Mouse (Mus musculus) splenic B cell, adult 2 months (primary cell): ENCODE measurements around the gene Rnf212.

Source experiments
- DNase-seq: peaks from one replicate; pipeline ENCODE4 v3.0.0-alpha.2; 2011; ENCODE audit warnings: low read depth, low spot score
- H3K27me3 ChIP-seq: 2 replicates; pipeline ENCODE4 v1.6.1; 2012; ENCODE audit warnings: mild to moderate bottlenecking, low read length, moderate library complexity, mixed read lengths; ENCODE audit not compliant: control insufficient read depth, poor library complexity, insufficient read depth, severe bottlenecking
- H3K36me3 ChIP-seq: 2 replicates; pipeline ENCODE4 v1.6.1; 2012; ENCODE audit warnings: mild to moderate bottlenecking, low read length, moderate library complexity, mixed read lengths; ENCODE audit not compliant: control insufficient read depth, poor library complexity, insufficient read depth, severe bottlenecking

The Rnf212 gene

GRCm38 (mm10) chr5:108700346-108700745, 74.4 kb downstream of the Rnf212 start:
- no peaks in the 10 kb centered on the region; the same call in 1 of the 2 replicates for H3K27me3 ChIP-seq
- H3K36me3 ChIP-seq = no peaks in the 10 kb centered on the region
- DNase-seq = no peak

- Histone ChIP-seq H3K36me3 (no peaks in the 10 kb centered on the region), H3K27me3 (no peaks in the 10 kb centered on the region; the same call in 1 of the 2 replicates)
- no peak for DNase-seq
These were observed 77.4 kb downstream of the Rnf212 start for GRCm38 (mm10) chr5:108697341-108697753.

- DNase-seq = no peak
- Histone ChIP-seq H3K36me3 (no peaks in the 10 kb centered on the region), H3K27me3 (no peaks in the 10 kb centered on the region; the same call in 1 of the 2 replicates)
These were observed 78.2 kb downstream of the Rnf212 start for GRCm38 (mm10) chr5:108696542-108696941.

- H3K36me3 ChIP-seq = no peaks in the 10 kb centered on the region
- H3K27me3 ChIP-seq = no peaks in the 10 kb centered on the region; the same call in 1 of the 2 replicates
- no peak for DNase-seq
These were observed 78.9 kb downstream of the Rnf212 start for GRCm38 (mm10) chr5:108695861-108696260.

GRCm38 (mm10) chr5:108694352-108695261, 80.2 kb downstream of the Rnf212 start:
- no peaks in the 10 kb centered on the region; the same call in 1 of the 2 replicates for H3K27me3 ChIP-seq
- peak; percentile 43 for DNase-seq

GRCm38 (mm10) chr5:108693872-108694288, 80.9 kb downstream of the Rnf212 start:
- no peaks in the 10 kb centered on the region; the same call in 1 of the 2 replicates for H3K27me3 ChIP-seq
- peak; percentile 92 for DNase-seq
- H3K36me3 ChIP-seq = no peaks in the 10 kb centered on the region

More at GRCm38 (mm10) chr5:108694352-108695261, 80.2 kb downstream of the Rnf212 start:
- no peaks in the 10 kb centered on the region for H3K36me3 ChIP-seq

- H3K27me3 ChIP-seq = no peaks in the 10 kb centered on the region; the same call in 1 of the 2 replicates
- DNase-seq = peak; percentile 83
- no peaks in the 10 kb centered on the region for H3K36me3 ChIP-seq
These were observed 82.5 kb downstream of the Rnf212 start, which contains the start of gene Fgfrl1 for GRCm38 (mm10) chr5:108692271-108692670. Gene Fgfrl1 (plus strand): TSS chr5:108692382.

- Histone ChIP-seq H3K36me3 (no peaks in the 10 kb centered on the region), H3K27me3 (no peaks in the 10 kb centered on the region; the same call in 1 of the 2 replicates)
- DNase-seq = peak; percentile 51
These were observed 83.6 kb downstream of the Rnf212 start for GRCm38 (mm10) chr5:108691152-108691551.

GRCm38 (mm10) chr5:108689091-108689490, 85.7 kb downstream of the Rnf212 start:
- Histone ChIP-seq H3K36me3 (no peaks in the 10 kb centered on the region), H3K27me3 (no peaks in the 10 kb centered on the region)
- DNase-seq = no peak

- Histone ChIP-seq H3K27me3 (no peaks in the 10 kb centered on the region), H3K36me3 (no peaks in the 10 kb centered on the region)
- DNase-seq = no peak
These were observed 93.9 kb downstream of the Rnf212 start for GRCm38 (mm10) chr5:108680871-108681270.

- no peaks in the 10 kb centered on the region for H3K27me3 ChIP-seq
- peak; percentile 40 for DNase-seq
- H3K36me3 ChIP-seq = no peaks in the 10 kb centered on the region
These were observed 94.9 kb downstream of the Rnf212 start for GRCm38 (mm10) chr5:108679909-108680308.
